Mouse (Mus musculus): ENCODE measurements around the gene Bcr. TPM values are rescaled to one million over a fixed set of nuclear protein-coding genes. Genes with fewer than 3 reads are reported as not detected.

Gene Bcr
- 29.0 TPM for polyA plus RNA-seq (2014; fragmentation: Illumina TruSeq; extraction: RNeasy Lipid Tissue Mini Kit (QIAGEN cat#74804))

GRCm38 (mm10) chr10:75060217-75060842 lies at the start of gene Bcr:
Bcr (plus strand) TSS chr10:75060592.

GRCm38 (mm10) chr10:75032395-75032794 lies 28.0 kb upstream of the Bcr start, which contains the start of gene Rsph14:
Rsph14 (minus strand) TSS chr10:75032586.

GRCm38 (mm10) chr10:75036883-75037379 lies 23.5 kb upstream of the Bcr start, which contains the start of gene Rab36:
Rab36 (plus strand) TSS chr10:75037058.

GRCm38 (mm10) chr10:75211807-75212645 lies 151.6 kb downstream of the Bcr start, which contains the start of gene Specc1l:
Specc1l (plus strand) TSS chr10:75212073.

Other genes with a start within 250 kb of the Bcr start
- 2.5 TPM for gene Gnaz, start 93.4 kb upstream of the Bcr start, polyA plus RNA-seq (2014; fragmentation: Illumina TruSeq; extraction: RNeasy Lipid Tissue Mini Kit (QIAGEN cat#74804))
- gene Rsph14, start 28.0 kb upstream of the Bcr start, polyA plus RNA-seq (2014; fragmentation: Illumina TruSeq; extraction: RNeasy Lipid Tissue Mini Kit (QIAGEN cat#74804)) = not detected
- 3.7 TPM for gene Rab36, start 23.5 kb upstream of the Bcr start, polyA plus RNA-seq (2014; fragmentation: Illumina TruSeq; extraction: RNeasy Lipid Tissue Mini Kit (QIAGEN cat#74804))
- gene Specc1l, start 151.5 kb downstream of the Bcr start, polyA plus RNA-seq (2014; fragmentation: Illumina TruSeq; extraction: RNeasy Lipid Tissue Mini Kit (QIAGEN cat#74804)) = 30.0 TPM